Mouse (Mus musculus) thymus, postnatal 36 days (tissue): ENCODE results near the gene Dab1.

Experiments
- DNase-seq, 2 experiments: peaks; one replicate each; pipeline ENCODE4 v3.0.0; 2022; ENCODE audit warnings: mixed read lengths in 2 of 2

The Dab1 gene

GRCm38 (mm10) chr4:104686137-104686809, 1067.1 kb downstream of the Dab1 start:
- no peak for DNase-seq

- DNase-seq: no peak
Observed at GRCm38 (mm10) chr4:104689047-104689446, 1069.9 kb downstream of the Dab1 start.

GRCm38 (mm10) chr4:104691026-104691425, 1071.9 kb downstream of the Dab1 start:
- no peak for DNase-seq

- DNase-seq: no peak
Observed at GRCm38 (mm10) chr4:104694188-104694587, 1075.0 kb downstream of the Dab1 start.

GRCm38 (mm10) chr4:104696522-104696921, 1077.4 kb downstream of the Dab1 start:
- no peak for DNase-seq

- no peak for DNase-seq
Observed at GRCm38 (mm10) chr4:104697703-104698102, 1078.5 kb downstream of the Dab1 start.

GRCm38 (mm10) chr4:104705664-104706645, 1086.8 kb downstream of the Dab1 start:
- no peak for DNase-seq

- no peak for DNase-seq
Observed at GRCm38 (mm10) chr4:104712338-104713083, 1093.4 kb downstream of the Dab1 start.

GRCm38 (mm10) chr4:104714925-104715519, 1095.9 kb downstream of the Dab1 start:
- DNase-seq: no peak

- DNase-seq: no peak
Observed at GRCm38 (mm10) chr4:104715857-104716256, 1096.7 kb downstream of the Dab1 start.

- DNase-seq: no peak
Observed at GRCm38 (mm10) chr4:104716506-104716905, 1097.3 kb downstream of the Dab1 start.

- no peak for DNase-seq
Observed at GRCm38 (mm10) chr4:104718973-104719795, 1100.0 kb downstream of the Dab1 start.

GRCm38 (mm10) chr4:104723527-104724045, 1104.4 kb downstream of the Dab1 start:
- no peak for DNase-seq

- no peak for DNase-seq
Observed at GRCm38 (mm10) chr4:104724258-104724657, 1105.1 kb downstream of the Dab1 start.

GRCm38 (mm10) chr4:104725673-104726072, 1106.5 kb downstream of the Dab1 start:
- DNase-seq: no peak

- DNase-seq: no peak
Observed at GRCm38 (mm10) chr4:104729185-104729584, 1110.0 kb downstream of the Dab1 start.

GRCm38 (mm10) chr4:104746500-104746899, 1127.3 kb downstream of the Dab1 start:
- DNase-seq: no peak

- DNase-seq: no peak
Observed at GRCm38 (mm10) chr4:104754090-104754489, 1134.9 kb downstream of the Dab1 start.

GRCm38 (mm10) chr4:104760878-104761624, 1141.9 kb downstream of the Dab1 start:
- DNase-seq: no peak

GRCm38 (mm10) chr4:104766065-104766464, 1146.9 kb downstream of the Dab1 start, which contains the start of gene C8b:
TSS of gene C8b (plus strand) at chr4:104766317.
- no peak for DNase-seq

GRCm38 (mm10) chr4:104768190-104768589, 1149.0 kb downstream of the Dab1 start:
- no peak for DNase-seq
